Mouse (Mus musculus): ENCODE measurements around the gene Cntrl.

The Cntrl gene

DNA sequence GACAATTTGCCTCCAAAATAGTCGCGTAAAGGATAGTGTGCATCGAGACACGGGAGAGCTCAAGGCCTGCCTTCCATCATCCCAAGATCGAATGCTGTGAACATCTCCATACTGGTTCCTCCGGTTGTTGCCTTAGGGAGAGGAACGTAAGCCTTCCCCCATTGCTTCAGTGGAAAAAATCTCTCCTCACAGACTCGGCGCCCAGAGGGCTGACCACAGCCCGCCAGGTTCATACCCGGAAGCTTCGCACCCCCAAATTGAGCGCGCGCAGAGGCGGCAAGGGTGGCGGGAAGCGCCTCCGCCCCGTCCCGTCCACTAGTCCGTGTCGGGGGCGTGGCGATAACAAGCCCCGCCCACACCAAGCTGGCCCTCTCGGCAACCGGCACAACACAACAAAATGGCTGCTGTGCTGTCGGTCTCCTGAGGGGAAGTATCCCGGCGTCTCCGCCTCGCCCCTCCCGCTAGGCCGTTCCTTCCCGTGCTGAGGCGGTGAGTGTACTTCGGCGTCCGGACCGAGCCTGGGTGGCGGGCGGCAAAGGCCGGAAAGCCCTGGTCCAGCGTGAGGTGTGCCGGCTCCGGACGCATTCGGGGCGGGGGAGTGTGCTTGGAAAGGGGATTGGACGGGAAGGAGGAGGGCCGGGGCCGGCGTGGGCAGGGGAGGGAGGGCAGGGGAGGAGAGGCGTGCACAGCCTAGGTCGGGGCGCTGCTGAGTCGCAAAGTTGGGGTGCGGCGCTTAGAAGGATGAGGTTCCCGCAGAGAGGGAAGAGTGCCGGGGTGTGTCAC, at the start of gene Cntrl:
TSS of gene Cntrl (plus strand) at position 352 of the 783 bp plus-strand sequence.
- DNase-seq, result peak; percentile 95

GRCm38 (mm10) chr2:35060256-35060655, 49.0 kb upstream of the Cntrl start:
- DNase-seq, result no peak

- DNase-seq, result no peak
Measured at GRCm38 (mm10) chr2:35060897-35061296, 48.4 kb upstream of the Cntrl start.

- DNase-seq, result no peak
Measured at GRCm38 (mm10) chr2:35061338-35061737, 48.0 kb upstream of the Cntrl start, which contains the start of gene Hc. Gene Hc (minus strand): TSS chr2:35061438.

DNA sequence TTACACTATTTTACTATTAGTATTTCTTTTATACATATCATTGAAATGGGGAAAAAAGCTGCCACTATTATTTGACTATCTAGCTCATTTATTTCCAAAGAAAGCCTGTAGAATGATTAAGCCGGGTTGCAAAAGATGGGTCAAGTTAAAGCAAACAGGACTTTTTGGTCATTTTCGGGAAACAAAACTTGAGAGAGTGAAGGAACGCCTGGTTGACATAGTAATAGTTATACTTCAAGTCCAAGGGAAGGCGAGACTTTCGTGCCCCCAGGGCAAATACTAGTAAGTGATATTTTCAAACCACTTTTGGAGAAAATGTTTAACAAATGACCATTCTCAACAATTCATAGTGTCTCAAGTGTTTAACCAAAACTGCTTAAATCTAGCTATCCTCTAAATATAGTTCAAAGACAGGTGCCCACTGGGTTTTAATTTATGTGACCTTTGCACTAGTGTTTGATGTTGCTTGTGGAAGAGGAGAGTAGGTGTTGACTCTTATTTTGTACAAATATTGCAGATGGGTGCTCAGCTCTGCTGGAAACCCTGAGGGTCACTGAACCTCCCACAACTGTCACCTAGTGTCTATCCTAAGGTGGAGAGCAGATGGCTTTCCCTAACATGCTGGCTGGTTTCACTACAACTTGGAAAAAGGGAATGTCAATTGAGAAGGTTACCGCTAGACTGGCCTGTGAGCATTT, 45.8 kb upstream of the Cntrl start:
- DNase-seq, result no peak

DNA sequence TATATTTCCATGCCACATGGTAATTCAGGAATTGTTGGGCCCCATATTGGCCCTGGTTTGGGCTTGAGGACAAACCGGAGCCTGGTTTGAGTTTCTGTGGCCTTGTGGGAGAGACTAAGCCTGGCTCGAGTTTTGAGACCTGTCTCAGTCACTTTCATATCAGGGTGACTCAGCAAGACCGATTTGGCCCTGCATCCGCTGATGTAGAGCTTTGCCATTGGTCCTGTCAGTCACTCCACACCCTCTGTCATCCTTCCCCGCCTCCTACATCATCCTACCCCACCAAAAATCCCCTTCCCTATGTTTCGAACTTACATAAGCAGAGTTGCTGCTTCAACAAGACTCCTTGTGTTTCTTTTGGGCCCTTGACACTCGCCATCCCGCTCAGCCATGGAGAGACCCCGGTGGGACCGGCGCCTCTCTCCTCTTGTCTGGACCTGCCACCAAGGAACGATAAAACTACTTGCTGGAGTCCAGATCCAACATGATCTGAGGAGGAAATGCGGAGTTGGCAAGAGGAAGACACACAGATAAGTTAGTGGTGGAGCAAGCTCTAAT, 42.7 kb upstream of the Cntrl start:
- no peak for DNase-seq

- DNase-seq, result no peak
Measured at GRCm38 (mm10) chr2:35067117-35067516, 42.2 kb upstream of the Cntrl start.

- DNase-seq, result no peak
Measured at GRCm38 (mm10) chr2:35069124-35069523, 40.2 kb upstream of the Cntrl start.

DNA sequence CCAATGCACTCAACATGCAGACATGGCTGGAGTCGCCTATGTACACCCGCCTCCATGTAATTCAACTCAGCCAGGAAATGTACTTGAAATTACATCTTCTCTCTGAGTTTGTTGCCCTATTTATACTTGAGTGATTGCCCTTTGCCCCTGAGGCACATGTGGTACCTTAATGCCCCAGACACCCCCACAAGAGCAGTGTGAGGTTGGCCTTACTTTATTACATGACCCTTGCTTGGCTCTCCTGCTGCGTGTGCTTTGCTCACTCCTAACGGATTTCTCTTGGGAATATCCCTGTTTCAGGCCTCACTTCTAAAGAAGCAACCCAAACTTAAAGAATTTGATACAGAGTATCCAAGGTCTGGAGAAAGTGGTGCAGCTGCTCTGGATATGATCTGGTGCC, 39.0 kb upstream of the Cntrl start:
- no peak for DNase-seq

GRCm38 (mm10) chr2:35072547-35072946, 36.7 kb upstream of the Cntrl start:
- DNase-seq, result no peak

DNA sequence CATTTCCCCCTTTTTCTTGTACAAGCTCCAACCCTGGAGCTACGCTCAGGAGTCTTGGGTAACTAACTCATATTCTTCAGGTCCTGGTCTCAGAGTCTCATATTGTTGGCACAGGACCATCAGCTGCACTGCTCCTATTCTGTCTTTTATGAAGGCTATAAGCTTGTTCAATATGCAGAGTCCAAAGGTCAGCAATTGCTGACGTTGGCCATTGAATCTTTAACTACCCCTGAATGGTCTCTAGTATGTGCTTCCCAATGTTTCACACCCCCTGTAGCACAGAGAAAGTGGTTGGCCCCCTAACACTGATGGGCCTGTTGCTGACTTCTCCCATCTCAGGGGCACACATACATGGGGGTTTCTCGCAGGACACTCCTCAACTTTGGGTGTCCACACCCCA, 35.0 kb upstream of the Cntrl start:
- no peak for DNase-seq

GRCm38 (mm10) chr2:35079166-35079565, 30.1 kb upstream of the Cntrl start:
- DNase-seq, result no peak

- no peak for DNase-seq
Measured at GRCm38 (mm10) chr2:35087418-35087817, 21.9 kb upstream of the Cntrl start.

DNA sequence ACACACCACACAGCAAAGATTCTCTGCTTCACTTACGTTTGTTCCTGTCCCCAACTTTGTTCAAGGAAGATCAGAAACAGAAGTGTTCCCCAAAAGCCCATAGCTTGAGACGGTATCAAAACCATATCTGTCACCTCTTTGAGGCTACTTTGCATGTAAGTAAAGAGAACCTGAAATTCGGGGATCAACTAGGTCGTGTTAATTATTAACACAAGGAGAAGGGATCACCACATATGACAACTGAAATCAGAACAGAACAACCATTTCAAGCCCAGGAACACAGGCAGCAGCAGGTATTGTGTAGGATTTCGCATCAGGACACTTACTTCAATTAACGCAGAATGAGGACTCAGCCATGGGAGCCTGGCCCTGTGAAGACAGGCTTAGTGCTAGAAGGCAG, 8.8 kb upstream of the Cntrl start:
- no peak for DNase-seq

GRCm38 (mm10) chr2:35101443-35101842, 7.8 kb upstream of the Cntrl start, which contains the start of gene AI182371:
Gene AI182371 (minus strand): TSS chr2:35101543.
- no peak for DNase-seq

DNA sequence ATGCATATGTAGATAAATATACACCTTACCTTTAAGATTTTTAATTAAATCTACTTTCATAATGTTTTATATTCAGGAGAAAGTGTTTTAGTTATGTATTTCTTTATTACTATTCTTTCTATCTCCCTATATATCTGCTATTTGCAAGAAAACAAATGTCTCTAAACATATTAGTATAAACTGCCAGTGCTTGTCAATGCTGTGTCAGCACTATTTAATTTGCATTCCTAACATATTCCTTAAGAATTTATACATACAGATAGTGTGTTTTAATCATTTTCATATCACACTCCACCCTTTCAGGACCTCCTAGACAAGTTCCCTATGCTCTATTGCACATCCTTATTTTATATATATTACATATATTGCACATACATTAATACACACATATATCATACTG, 6.5 kb upstream of the Cntrl start:
- DNase-seq, result no peak

DNA sequence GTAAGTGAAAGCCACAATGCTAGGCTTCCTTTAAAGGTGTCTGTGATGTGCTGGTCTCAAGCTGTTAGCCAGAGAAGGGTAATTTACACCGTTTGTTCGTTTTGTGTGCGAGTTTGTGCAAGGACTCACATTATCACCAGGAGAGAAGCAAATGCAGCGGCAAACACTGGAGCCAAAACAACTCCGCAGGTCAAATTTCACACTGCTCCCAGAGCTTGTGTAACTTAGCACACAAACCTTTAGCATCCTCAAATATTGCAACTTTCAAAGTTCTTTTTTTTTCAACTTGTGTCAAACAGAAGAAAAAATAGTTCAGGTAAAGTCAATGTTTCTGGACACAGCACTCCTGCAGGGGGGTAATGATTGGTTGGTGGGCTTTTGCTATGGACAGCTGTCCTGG, 5.7 kb upstream of the Cntrl start:
- DNase-seq, result no peak

- DNase-seq, result no peak
Measured at GRCm38 (mm10) chr2:35104843-35105242, 4.4 kb upstream of the Cntrl start.

GRCm38 (mm10) chr2:35107984-35108635, 1.2 kb upstream of the Cntrl start:
- DNase-seq, result peak; percentile 35

GRCm38 (mm10) chr2:35108712-35109111, 580 bp upstream of the Cntrl start:
- DNase-seq, result peak; percentile 65

GRCm38 (mm10) chr2:35109924-35110304, 622 bp downstream of the Cntrl start:
- DNase-seq, result no peak

- DNase-seq, result no peak
Measured at GRCm38 (mm10) chr2:35110521-35110920, 1.2 kb downstream of the Cntrl start.

DNA sequence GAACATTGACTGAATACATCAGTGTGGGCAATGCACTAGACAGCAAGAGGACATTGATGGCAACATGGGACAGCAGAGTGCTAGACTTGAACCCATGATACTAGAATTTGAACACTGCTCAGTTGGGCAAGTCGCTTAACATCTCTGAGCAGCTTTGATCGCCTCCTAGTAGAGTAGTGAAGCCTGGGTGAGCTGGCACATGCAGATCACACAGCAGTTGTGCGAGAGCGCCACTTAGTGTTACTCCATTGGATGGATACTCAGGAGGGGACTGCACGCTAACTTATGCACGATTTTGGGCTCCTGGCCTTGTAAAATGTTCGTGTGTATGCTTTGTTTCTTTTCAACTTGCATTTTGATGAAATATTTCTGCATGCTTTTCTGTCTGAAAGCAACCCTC, 15.4 kb downstream of the Cntrl start:
- DNase-seq, result peak; percentile 48

GRCm38 (mm10) chr2:35131491-35131890, 22.2 kb downstream of the Cntrl start:
- no peak for DNase-seq
